Mouse (Mus musculus): ENCODE measurements at regions not wholly inside any gene's neighbourhood (a gene's known extent, or its start where the extent isn't known, plus 50 kb on each side); places are given as distances from the start of the nearest gene placed in this dataset.

DNA sequence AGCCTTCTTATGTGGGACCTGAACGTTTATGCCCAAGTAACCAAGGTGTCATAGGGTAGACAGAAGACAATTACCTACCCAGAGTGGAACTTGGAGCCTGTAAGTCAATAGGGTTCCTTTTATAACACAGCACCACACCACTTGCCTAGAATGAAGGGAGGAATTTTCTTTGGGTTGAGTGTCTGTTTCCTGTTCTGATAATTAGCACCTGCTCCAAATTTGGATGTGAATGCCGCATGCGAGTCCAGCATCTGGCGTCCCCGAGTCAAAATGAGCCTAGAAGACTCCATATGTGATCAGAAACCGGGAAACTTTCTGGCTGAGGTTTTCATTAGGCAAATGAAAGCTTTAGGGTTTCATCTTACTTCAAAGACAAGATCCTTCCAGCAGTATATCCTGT, 653.7 kb downstream of the Adgrl2 start:
- DNase-seq (ENCODE audit: low spot score in 2 of 2), result no peak

DNA sequence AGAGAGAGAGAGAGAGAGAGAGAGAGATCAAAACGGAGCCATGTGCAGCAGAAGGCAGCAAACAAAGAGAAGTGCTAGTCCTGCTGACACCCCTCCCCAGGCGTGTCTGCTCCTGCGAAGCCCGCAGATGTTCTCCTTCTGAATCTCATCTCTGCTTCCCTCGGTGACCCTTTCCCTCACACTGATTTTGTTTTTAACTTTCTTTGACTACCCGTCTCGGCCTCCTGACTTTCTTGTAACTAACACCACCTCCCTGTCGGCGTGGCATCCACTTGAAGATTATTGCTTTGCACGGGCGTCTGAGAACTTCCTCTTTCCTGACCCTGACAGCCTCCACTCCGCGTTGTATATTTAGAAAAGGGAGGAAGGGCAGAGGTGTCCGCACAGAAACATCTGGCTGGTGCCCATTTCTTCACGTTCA, 654.3 kb downstream of the Adgrl2 start:
- DNase-seq (ENCODE audit: low spot score in 2 of 2), result no peak

DNA sequence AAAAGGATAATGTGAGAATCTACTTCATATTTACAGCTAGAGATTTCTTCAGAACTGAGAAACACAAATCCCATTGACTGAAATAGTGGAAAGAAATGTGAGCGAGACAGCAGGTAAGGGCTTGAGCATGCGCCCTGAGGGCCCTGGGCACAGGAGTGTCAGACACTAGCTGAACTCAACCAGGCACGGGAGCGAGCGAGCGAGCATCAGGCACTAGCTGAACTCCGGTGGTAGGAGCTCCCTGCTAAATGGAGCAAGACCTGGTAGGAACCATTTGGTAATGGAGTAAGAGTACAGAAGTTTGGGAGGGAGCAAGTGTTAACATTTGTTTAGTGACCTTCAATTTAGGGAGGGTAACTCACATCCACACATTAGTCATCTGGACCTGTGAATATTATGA, 654.7 kb downstream of the Adgrl2 start:
- DNase-seq (ENCODE audit: low spot score in 2 of 2), result no peak

DNA sequence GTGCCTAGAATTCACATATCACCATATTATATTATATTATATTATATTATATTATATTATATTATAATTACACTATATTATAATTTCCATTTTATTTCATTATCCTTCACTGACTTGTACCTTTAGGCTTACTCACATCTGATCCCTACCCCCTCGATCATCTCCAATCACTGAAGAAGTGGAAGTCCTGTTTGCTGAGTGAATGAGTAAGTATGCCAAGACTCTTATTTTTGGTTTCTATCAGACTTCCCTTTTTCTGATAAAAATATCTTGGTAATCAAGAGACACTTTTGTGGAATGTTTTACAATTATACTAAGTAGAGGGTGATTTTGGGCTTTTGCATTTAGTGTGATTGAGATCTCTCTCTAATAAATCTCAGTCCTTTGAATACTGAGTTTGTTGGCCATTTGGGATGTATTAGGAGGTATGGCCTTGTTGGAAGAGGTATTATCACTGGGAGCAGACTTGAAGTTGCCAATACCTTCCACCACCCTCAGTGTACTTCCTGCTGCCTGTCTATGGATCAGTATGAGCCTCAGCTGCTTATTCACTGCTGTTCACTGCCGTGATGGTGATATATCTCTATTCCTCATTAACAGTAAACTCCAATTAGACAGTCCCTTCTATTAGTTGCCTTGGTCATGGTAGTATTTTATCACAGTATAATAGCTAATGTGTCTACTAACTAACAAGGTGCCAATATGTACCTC, 665.3 kb downstream of the Adgrl2 start:
- DNase-seq (ENCODE audit: low spot score in 2 of 2), result no peak

DNA sequence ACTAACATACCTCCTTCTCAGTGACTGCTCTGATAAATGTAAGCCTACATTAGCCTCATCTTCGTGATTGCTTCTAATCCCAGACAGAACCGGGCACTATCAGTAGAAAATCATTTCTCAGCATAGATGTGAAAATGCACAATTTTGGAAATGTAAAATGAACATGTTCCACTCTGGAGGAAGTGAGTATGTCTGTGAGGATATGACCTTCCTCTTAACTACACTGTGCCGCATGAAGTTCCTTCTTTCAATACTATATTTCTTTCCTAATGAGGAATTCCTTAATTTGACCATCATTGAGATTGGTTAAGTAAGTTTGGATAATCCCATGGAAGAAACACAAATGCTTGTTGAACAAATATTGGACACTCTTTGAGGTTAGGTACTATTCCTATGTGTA, 668.5 kb downstream of the Adgrl2 start:
- DNase-seq (ENCODE audit: low spot score in 2 of 2), result no peak

DNA sequence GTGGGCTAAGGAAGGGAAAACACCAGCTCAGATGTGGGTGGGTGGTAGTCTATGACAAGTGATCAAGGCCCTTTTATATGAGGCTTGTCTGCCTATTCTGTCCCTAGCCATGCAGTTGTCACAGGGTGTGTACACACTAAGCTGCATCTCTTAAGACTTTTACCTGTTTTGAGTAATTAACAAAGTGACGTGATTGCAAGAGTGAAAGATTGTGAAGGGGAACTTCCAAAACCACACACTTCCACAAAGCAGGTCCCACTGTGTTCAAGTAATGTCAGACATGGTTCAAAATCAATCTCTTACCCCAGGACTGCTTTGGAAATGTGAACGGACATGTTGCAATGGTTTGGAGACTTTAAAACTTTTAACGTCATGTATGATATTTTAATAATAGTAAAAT, 674.2 kb downstream of the Adgrl2 start:
- no peak for DNase-seq (ENCODE audit: low spot score in 2 of 2)

DNA sequence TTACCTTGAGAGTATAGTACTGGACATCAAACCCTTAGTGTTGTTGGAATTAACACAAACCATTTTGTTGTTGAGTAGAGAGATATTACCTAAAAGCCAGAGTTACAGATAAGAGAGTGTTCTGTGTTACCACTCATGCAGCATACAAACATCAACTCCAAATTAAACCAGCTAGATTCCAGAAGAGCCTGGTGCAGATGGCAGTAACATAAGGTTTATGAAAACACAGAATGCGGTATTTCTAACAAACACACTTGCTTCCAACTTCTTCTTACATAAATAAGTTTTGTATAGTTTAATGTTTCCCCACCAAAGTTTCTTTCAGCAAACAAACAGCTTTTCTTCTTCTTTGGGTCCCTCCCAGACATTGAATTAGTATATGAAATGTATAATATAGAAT, 675.1 kb downstream of the Adgrl2 start:
- no peak for DNase-seq (ENCODE audit: low spot score in 2 of 2)

DNA sequence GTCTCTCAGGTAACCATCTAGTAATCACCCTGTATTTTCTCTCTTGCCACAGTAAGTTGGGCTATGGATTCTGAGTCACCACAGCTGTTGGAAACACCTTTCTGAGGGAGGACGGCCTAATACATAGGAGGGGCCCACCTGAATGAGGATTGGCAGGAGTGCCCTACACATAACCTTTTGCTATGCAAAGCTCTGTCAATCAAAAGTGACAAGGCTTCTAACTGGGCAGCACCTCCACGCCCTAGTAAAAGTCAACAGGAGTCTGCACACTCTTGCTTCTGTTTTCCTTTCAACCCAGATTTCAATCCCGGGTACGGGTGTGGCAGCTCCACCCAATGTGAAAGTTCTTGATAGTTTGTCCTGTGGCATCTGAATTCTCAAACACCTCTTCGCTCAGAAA, 694.8 kb downstream of the Adgrl2 start:
- DNase-seq (ENCODE audit: low spot score in 2 of 2), result no peak

DNA sequence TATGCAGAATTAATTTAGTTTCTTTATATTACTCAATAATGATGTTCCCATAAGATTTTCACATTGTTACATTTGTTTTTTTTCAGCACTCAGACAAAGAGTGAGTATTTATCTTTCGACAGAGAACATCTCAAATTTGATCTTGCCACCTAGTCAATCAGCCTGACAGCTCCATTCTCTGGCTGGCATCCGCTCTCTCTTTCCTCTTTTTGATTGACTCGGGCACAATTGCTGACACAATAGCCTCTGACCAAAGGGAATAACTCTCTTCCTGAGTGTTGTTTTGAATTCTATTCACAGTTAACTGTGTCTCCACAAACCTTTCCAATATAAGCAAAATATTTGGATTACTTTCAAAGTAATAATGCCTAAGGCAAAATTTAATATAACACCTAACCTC, 711.4 kb downstream of the Adgrl2 start:
- DNase-seq (ENCODE audit: low spot score in 2 of 2), result no peak

DNA sequence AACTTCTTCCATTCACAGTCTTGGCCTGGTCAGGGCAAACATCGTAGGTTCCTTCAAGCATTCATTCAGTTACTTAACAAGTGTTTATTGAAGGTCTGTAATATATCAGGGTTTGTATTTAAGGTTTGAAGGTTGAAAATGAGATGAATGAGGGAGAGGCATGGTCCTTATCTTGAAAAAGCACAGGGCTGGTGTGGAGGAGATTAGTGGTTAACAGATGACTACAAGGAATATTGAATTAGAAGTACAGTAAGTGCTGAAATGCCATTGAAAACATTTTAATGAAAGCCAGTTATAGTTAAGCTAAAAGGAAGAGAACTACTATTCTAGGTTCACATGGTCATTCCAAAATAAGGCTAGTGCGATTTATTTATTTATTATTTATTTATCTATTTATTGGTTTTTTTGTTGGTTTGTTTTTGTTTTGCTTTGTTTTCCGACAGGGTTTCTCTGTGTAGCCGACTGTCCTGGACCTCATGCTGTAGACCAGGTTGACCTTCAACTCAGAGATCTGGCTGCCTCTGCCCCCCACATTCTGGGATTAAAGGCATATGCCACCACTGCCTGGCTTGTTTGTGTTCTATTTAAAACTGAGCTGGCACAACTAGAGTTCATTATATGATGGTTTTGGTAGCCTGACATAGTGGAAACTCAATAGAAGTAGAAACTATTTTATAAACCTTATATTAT, 718.1 kb downstream of the Adgrl2 start:
- no peak for DNase-seq (ENCODE audit: low spot score in 2 of 2)

DNA sequence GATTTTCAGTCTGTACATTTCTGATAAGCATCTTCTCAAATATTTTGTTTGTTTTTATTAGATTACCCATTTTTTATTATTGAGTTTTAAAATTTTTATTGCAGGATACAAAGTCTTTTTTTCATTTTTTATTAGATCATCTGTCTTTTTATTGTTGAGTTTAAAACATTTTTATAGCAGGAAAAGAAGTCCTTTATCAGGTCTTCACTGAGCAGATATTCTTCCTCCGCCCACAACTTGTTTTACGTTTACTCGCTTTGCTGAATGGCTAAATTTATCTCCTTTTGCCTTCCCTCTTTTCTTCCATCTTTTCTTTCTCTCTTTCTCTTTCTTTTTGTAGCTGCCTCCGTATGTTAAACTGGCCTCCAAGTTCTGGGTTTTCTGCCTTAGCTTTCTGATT, 721.5 kb downstream of the Adgrl2 start:
- DNase-seq (ENCODE audit: low spot score in 2 of 2), result no peak

DNA sequence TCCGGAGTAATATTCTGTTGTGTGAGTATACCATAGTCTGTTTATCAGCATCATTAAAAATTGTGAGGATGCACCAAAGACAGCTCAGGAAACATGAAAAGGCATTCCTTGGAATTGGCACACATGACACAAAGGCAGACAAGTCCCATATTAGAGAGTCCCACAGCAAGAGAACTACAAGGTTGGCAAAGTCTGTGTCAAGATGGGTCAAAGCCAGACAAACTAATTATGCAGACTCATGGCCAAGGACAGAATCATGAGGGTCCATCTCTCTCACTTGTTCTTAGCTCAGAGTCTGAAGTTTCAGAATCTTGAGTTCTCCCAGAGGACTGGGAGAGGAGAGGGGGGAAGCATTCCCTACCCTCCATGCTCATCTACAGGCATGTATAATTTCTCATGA, 731.1 kb downstream of the Adgrl2 start:
- no peak for DNase-seq (ENCODE audit: low spot score in 2 of 2)

DNA sequence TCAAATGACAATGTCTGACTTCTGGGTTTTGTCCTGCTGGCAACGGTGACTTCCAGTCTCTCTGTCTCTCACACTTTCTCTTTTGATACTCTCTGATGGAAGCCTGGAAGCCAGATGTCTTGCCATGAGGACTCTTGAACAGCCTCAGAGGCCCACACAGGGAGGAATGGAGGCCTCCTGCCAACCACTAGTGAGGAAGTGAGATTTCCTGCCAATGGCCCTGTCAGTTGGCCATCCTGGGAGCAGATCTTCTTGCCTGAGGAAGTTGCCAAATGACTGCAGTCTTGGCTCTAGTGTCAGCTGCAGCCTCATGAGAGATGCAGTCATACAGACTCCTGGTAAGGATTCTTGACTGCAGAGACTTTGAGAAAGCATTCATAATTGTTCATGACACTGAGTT, 741.7 kb downstream of the Adgrl2 start:
- DNase-seq (ENCODE audit: low spot score in 2 of 2), result peak; percentile 38 to 51

DNA sequence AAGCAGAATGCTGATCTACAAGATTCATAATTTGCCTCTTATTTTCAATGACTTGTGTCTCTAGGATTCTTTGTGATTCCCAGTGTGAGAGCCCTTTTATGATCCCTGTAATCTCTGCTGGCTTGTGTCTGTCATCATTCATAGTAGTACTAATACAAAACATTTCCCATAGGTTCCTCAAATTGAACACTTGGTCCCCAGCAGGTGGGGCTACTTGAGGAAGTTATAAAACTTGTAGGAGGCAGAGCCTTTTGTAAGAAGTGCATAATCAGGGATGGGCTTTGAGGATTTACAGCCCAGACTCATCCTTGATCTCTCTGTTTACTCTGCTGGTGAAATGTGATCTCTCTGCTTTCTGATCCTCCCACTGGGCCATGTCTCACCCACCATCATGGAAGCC, 743.6 kb downstream of the Adgrl2 start:
- no peak for DNase-seq (ENCODE audit: low spot score in 2 of 2)

DNA sequence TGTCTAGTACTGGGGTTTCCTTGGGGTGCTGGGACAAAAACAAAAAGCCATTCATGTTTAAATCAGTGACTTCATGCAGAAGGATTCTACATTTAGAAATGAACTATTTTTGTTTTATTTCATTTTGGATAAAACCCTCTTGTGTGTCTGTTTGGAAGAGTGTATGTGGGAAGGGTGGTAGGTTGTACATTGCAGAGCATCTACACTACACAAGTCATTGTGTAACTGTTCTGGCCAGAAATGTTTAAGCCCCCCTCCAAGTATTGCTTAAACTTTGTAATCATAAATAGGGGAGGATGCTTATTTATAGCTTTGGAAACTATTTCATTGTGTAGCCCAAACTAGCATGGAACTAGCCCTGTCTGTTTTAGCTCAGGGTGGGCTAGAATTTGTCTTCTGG, 752.3 kb downstream of the Adgrl2 start:
- DNase-seq (ENCODE audit: low spot score in 2 of 2), result no peak

DNA sequence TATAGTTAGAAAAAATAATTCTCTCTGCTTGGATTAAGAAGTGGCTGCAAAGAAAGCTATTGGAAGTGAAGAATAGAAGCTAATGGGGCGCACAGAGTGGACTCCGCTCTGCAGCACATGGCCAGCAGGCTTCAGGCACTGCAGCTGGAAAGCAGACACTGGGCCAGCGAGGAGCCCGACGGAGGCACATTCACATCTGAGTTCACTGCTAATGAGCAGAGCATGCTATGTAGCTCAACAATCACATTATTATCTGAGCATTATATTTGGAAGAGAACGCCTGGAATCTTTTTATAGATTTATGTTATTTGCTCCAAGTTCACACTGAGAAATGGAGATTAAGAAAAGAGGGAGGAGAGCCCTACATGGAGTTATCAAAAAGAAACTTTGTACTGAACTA, 752.8 kb downstream of the Adgrl2 start:
- DNase-seq (ENCODE audit: low spot score in 2 of 2), result no peak

DNA sequence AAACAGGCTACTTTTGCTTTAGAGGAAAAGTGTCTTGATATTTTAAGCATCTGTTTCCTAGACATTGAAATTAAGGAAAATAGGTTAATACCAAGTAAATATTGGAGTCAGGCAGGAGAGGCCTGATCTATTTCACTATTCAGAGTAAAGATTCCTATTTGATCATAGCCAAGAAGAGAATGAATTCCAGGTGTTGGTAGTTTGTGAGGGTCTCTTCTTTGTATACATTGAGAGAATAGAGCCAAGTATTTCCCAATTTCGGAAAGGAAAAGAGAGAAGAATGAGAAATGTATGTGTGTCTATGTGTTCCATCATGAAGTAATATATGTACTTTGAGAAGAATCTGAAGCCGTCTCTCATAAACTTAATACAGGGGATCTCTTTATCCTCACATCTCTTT, 756.7 kb downstream of the Adgrl2 start:
- DNase-seq (ENCODE audit: low spot score in 2 of 2), result no peak

DNA sequence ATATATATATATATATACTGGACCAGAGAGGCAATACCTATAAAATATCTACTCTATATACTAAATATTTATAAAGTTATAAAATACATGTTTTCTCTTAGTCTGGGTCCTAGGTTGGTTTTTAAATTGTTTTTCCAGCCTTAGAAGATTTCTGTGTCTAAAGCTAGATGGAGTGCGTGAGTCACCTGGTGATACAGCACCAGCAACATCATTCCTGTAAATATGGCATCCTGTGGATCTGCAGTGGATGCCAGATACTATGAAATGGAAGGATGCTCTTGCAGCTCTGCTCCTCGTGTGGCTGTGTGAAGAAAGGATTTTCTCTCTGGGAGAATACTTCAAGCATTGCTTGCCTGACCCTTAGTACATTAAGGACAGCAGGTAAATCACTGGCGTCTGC, 761.2 kb downstream of the Adgrl2 start:
- DNase-seq (ENCODE audit: low spot score in 2 of 2), result no peak

DNA sequence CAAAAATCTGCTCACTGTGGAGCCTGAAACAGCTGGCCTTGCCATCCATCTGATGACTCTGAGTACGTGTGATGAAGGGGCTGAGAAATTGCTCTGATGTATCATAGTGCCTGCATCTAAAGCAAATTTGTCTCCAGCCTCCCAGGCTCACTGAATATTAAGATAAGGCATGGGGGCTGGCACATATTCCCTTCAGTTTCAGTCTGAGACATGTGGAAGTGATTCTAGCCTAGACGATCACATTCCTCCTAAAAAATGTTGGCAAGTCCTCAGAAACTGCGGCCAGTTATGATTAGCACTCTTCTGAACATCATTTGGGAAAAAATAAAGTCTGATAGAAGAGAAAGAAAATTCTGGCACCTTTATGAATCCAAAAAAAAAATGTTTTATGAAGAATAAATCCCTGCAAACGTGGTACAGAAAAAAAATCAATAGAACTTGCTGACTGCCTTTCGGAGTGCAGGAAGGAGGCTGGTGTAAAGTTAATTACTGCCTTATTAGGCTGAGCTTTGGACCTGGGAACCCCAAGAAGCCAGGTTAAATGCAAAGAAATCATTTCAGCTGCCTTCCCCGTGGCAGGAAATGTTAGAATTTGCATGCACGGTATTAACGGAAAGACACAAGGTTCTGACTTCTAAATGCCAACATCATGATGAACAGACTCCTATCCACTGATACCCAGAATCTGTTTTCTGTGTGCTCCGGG, 762.2 kb downstream of the Adgrl2 start:
- DNase-seq (ENCODE audit: low spot score in 2 of 2), result no peak

DNA sequence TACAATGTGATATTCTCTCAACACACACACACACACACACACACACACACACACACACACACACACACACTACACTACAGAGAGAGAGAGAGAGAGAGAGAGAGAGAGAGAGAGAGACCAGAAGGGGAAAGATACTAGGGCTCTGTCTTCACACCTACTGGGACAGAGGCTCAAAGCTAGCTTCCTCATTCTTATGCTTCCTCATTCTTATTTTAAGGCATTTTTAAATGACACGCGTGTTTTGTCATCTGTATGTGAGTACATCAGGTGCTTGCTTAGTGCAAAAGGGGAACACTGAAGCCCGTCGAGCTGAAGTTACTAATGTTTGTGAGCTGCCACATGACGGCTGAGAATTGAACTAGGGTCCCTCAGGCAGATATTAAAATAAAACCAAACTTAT, 769.5 kb downstream of the Adgrl2 start:
- DNase-seq (ENCODE audit: low spot score in 2 of 2), result no peak

DNA sequence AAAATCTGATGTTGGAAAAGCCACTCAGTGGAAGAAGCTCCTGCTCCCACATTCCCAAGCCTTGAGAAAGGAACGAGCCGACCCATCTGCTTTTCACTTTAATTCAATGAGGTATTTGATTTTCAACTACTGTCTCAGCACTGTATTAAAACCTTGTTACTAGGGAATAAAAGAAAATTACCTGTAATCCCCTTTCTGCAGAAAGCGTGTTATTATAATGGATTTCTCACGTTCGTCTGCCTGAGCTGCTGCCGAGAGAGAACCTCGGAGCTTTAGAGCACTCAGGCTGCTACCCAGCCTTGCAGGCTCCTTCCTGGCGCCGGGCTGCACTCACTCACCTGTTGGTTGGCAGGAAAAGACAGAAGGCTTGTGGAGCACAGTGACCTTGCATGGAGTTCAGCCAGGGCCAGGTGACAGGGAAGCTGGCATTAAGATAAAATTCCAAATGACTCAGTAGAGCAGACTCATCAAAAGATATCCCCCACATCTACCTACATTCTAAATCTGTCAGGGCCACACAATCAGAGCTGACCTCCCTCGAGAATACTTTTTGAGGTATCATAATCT, 770.2 kb downstream of the Adgrl2 start:
- DNase-seq (ENCODE audit: low spot score in 2 of 2), result no peak

DNA sequence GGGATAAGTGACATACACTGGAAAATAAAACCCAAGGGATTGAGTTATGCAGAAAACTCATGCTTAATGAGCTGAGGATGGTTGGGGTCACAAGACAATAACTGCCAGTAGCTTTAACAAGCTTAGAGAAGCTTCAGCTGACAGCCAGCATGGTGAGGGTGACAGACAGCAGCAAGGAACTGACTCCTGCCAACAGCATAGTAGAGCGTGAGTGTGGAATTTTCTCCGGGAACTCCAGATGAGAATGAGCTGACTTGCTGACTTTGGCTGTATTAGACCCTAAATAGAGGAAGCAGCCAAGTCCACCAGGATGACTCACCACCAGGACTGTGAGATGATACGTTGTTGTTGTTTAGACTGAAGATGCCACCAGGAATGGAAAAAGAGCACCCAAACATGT, 788.2 kb downstream of the Adgrl2 start:
- no peak for DNase-seq (ENCODE audit: low spot score in 2 of 2)
